Mouse (Mus musculus): ENCODE results near the gene Dpp6. TPM values are rescaled to one million over a fixed set of nuclear protein-coding genes. Genes with fewer than 3 reads are reported as not detected.

Gene Dpp6
- polyA plus RNA-seq, 1 experiment from 2014 or later, result 3.7 TPM

DNA sequence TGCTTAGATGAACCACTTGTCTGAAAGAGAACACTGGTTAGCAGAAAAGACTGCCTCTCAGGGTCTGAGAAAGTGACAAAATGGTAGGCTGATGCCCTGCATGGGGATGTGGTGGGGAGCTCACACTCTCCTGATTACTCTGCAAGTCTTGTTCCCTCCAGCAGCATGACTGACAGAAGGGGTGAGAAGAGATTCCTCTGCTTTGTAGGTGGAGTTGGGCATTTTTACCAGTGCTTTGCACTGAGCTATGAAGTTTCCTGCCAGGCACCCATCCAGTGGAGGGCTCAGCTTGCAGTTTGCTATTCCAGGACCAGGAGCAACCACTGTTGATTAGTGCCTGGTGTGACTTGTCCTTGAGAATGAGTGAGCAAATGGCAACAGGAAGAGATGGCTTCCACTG lies 500.3 kb downstream of the Dpp6 start:
- no peaks in the 10 kb centered on the region for H3K27me3 ChIP-seq
- H3K4me2 ChIP-seq (replicated peaks), result no peak overlapping the region
- H3K4me3 ChIP-seq, result no peak overlapping the region
- no peaks in the 10 kb centered on the region for H3K9me3 ChIP-seq
- H3K4me1 ChIP-seq, result no peaks in the 10 kb centered on the region
- no peaks in the 10 kb centered on the region for H3K36me3 ChIP-seq
- H3K9ac ChIP-seq, result no peak overlapping the region
- no peak overlapping the region for H3K27ac ChIP-seq
- no peak for ATAC-seq (ENCODE audit: insufficient number of reproducible peaks, insufficient read depth, low FRiP score, low TSS enrichment)

DNA sequence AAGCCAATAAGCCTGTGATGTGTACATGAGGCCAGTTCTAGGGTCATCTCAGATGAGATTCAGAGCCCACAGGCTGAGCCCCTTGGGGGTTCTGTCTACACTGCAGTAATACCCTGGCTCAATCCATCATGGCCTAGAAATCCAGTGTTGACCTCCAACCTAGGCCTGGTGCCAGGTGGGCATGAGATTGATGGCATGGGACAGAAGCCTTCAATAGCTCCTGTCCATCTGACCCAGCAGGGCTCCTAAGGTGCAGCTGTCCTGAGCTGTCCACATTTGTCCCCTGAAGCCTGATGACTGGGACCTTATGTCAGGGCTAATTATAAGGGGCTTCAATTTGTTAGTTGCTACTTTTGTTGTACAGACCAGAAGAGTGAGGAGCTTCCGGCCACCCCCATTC lies 500.8 kb downstream of the Dpp6 start:
- H3K36me3 ChIP-seq, result no peaks in the 10 kb centered on the region
- no peak for ATAC-seq (ENCODE audit: insufficient number of reproducible peaks, insufficient read depth, low FRiP score, low TSS enrichment)
- no peak overlapping the region for H3K9ac ChIP-seq
- H3K4me2 ChIP-seq (replicated peaks), result no peak overlapping the region
- no peaks in the 10 kb centered on the region for H3K9me3 ChIP-seq
- no peak overlapping the region for H3K27ac ChIP-seq
- no peaks in the 10 kb centered on the region for H3K4me1 ChIP-seq
- H3K27me3 ChIP-seq, result no peaks in the 10 kb centered on the region
- WGBS, result 39% methylated on average over 1 of the region's 1 CpGs
- no peak overlapping the region for H3K4me3 ChIP-seq

DNA sequence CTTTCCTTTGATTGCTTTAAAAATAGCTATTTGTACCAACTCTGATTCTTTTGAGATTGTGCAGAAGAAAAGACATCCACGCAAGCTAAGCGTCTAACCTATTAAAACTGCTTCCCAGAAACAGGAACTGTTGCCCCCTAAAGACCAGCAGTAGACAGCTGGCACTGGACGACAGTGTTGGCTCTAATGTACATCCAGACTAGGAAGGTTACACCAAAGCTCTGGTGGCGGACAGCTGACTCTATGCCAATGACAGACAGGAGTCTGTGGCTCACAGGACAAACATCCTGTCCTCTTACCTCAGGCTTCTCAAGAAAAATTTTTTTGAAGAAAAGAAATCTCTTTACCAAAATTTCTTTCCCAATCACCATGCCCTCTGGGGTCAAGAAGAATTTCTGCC lies 502.7 kb downstream of the Dpp6 start:
- Histone ChIP-seq H3K4me3 (no peak overlapping the region), H3K36me3 (no peaks in the 10 kb centered on the region), H3K9me3 (no peaks in the 10 kb centered on the region), H3K27ac (no peak overlapping the region), H3K4me1 (no peaks in the 10 kb centered on the region), H3K4me2 (replicated peaks) (no peak overlapping the region), H3K27me3 (no peaks in the 10 kb centered on the region), H3K9ac (no peak overlapping the region)
- ATAC-seq (ENCODE audit: insufficient number of reproducible peaks, insufficient read depth, low FRiP score, low TSS enrichment), result no peak
- WGBS, result 87% methylated on average over 4 of the region's 4 CpGs

DNA sequence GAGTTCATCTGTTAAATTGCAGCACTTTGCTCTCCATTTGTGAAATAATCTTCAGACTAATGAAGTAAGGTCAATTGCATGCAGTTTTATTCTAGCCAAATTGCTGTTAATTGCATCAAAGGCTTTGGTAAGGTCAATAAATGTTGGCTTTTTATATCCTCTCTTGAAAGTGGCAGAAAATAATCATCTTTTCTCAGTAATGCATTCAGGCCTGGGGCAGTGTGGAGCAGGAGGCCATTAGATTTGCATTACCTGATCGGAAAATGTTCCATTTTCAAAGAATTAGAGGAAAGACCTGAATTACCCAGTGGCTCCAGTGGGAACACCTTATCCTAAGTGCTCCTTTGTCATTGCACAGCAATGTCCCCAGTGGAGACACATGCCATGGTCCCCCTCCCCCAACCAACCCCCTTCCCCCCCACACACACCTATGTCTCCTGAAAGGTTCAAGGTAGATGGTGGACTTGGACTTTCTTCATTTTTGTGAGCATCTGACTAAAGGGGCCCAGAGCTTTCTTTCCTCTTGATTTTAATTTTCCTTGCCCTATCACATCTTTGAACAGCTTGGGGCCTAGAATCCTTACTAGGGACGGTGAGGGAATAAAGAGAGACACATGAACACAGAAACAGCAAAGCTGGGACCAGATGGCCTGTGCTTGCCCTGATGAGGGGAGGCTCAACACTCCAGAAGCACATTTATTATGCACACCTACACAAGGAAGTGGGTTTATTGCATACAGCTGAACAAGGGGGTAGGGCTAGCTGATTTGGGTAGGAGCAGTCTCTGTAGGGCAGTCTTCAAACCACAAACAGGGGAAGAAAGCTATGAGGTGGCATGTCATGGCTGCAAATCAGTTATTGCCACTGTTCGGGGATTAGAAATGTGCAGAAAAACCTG lies 506.1 kb downstream of the Dpp6 start:
- no peak overlapping the region for H3K4me3 ChIP-seq
- no peak overlapping the region for H3K9ac ChIP-seq
- no peaks in the 10 kb centered on the region for H3K4me1 ChIP-seq
- no peaks in the 10 kb centered on the region for H3K27me3 ChIP-seq
- H3K36me3 ChIP-seq, result no peaks in the 10 kb centered on the region
- no peak for ATAC-seq (ENCODE audit: insufficient number of reproducible peaks, insufficient read depth, low FRiP score, low TSS enrichment)
- H3K4me2 ChIP-seq (replicated peaks), result no peak overlapping the region
- no peaks in the 10 kb centered on the region for H3K9me3 ChIP-seq
- WGBS, result 79% methylated on average over 3 of the region's 3 CpGs
- H3K27ac ChIP-seq, result no peak overlapping the region

DNA sequence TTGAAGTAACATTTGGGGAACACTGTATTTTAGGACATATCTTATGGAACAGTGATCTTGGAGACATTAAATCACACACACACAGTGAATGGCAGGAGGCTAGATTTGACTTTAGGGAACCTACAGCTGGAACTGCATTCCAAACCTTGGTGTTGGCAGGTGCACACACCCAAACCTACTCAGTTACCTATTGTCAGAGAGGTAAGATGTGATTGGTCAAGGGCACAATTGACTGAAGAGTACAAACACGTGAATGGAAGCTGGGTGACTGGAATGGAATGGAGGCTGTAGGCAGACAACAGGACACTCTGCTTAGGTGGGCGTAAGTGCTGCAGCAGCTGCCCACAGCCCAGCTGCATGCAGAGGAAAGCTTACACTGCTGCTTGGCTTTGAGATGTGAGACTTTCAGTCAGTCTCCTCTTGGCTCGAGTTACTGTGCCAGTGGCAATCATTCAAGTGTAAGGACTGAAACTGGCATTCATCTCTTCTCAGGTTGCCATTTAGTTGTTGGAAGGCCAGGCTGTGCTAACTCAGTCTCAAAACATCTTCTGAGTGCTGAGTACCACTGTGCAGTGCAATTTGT lies 507.4 kb downstream of the Dpp6 start:
- no peak for ATAC-seq (ENCODE audit: insufficient number of reproducible peaks, insufficient read depth, low FRiP score, low TSS enrichment)

DNA sequence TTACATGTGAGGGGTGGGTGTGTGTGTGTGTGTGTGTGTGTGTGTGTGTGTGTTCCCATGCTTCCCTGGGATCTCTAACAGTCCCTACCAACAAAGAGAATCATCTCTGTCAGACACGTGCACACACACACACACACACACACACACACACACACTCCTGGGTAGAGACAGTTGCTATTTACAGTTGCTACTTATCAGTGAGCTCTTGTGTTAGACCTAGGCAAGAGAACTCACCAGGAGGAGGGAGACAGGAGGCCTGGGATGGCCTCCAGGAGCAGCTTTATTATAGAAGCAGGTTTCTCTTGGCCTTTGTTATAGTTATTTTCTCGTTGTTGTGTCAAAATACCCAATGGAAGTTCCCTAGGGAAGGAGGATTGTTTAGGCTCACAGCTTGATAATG lies 519.7 kb downstream of the Dpp6 start:
- ATAC-seq (ENCODE audit: insufficient number of reproducible peaks, insufficient read depth, low FRiP score, low TSS enrichment), result no peak
- H3K4me3 ChIP-seq, result no peak overlapping the region
- H3K9ac ChIP-seq, result no peak overlapping the region
- no peak overlapping the region for H3K4me2 ChIP-seq (replicated peaks)
- H3K4me1 ChIP-seq, result no peaks in the 10 kb centered on the region
- H3K27ac ChIP-seq, result no peak overlapping the region
- no peaks in the 10 kb centered on the region for H3K9me3 ChIP-seq
- H3K36me3 ChIP-seq, result no peaks in the 10 kb centered on the region
- no peaks in the 10 kb centered on the region for H3K27me3 ChIP-seq
- WGBS, result 76% methylated on average over 2 of the region's 2 CpGs

More for the DNA sequence above, 507.4 kb downstream of the Dpp6 start:
- Histone ChIP-seq H3K9ac (no peak overlapping the region), H3K27me3 (no peaks in the 10 kb centered on the region), H3K27ac (no peak overlapping the region), H3K36me3 (no peaks in the 10 kb centered on the region), H3K4me1 (no peaks in the 10 kb centered on the region), H3K4me3 (no peak overlapping the region), H3K4me2 (replicated peaks) (no peak overlapping the region), H3K9me3 (no peaks in the 10 kb centered on the region)
- 54% methylated on average over 3 of the region's 3 CpGs for WGBS

GRCm38 (mm10) chr5:27339196-27340030 lies 522.4 kb downstream of the Dpp6 start:
- H3K4me3 ChIP-seq, result no peak overlapping the region
- no peak overlapping the region for H3K9ac ChIP-seq
- no peaks in the 10 kb centered on the region for H3K9me3 ChIP-seq
- no peak for ATAC-seq (ENCODE audit: insufficient number of reproducible peaks, insufficient read depth, low FRiP score, low TSS enrichment)
- 84% methylated on average over 5 of the region's 5 CpGs for WGBS
- H3K4me1 ChIP-seq, result no peaks in the 10 kb centered on the region
- no peaks in the 10 kb centered on the region for H3K36me3 ChIP-seq
- no peak overlapping the region for H3K27ac ChIP-seq
- H3K4me2 ChIP-seq (replicated peaks), result no peak overlapping the region
- H3K27me3 ChIP-seq, result no peaks in the 10 kb centered on the region

- H3K4me3 ChIP-seq, result no peak overlapping the region
- no peak for ATAC-seq (ENCODE audit: insufficient number of reproducible peaks, insufficient read depth, low FRiP score, low TSS enrichment)
- H3K27me3 ChIP-seq, result no peaks in the 10 kb centered on the region
Measured at GRCm38 (mm10) chr5:27342276-27342675, 525.3 kb downstream of the Dpp6 start.

GRCm38 (mm10) chr5:27343626-27344025 lies 526.6 kb downstream of the Dpp6 start:
- no peak overlapping the region for H3K27ac ChIP-seq
- H3K27me3 ChIP-seq, result no peaks in the 10 kb centered on the region
- no peak overlapping the region for H3K9ac ChIP-seq
- no peaks in the 10 kb centered on the region for H3K4me1 ChIP-seq
- no peak overlapping the region for H3K4me2 ChIP-seq (replicated peaks)
- 83% methylated on average over 1 of the region's 1 CpGs for WGBS
- no peaks in the 10 kb centered on the region for H3K36me3 ChIP-seq
- H3K9me3 ChIP-seq, result no peaks in the 10 kb centered on the region
- H3K4me3 ChIP-seq, result no peak overlapping the region
- ATAC-seq (ENCODE audit: insufficient number of reproducible peaks, insufficient read depth, low FRiP score, low TSS enrichment), result no peak

More at GRCm38 (mm10) chr5:27342276-27342675, 525.3 kb downstream of the Dpp6 start:
- Histone ChIP-seq H3K4me1 (no peaks in the 10 kb centered on the region), H3K36me3 (no peaks in the 10 kb centered on the region), H3K27ac (no peak overlapping the region), H3K9ac (no peak overlapping the region), H3K9me3 (no peaks in the 10 kb centered on the region), H3K4me2 (replicated peaks) (no peak overlapping the region)
- 75% methylated on average over 6 of the region's 6 CpGs for WGBS

- Histone ChIP-seq H3K9me3 (no peaks in the 10 kb centered on the region), H3K9ac (no peak overlapping the region), H3K36me3 (no peaks in the 10 kb centered on the region), H3K27ac (no peak overlapping the region), H3K4me2 (replicated peaks) (no peak overlapping the region), H3K4me1 (no peaks in the 10 kb centered on the region), H3K27me3 (no peaks in the 10 kb centered on the region), H3K4me3 (no peak overlapping the region)
- 73% methylated on average over 5 of the region's 5 CpGs for WGBS
- no peak for ATAC-seq (ENCODE audit: insufficient number of reproducible peaks, insufficient read depth, low FRiP score, low TSS enrichment)
Measured at GRCm38 (mm10) chr5:27348181-27349095, 531.4 kb downstream of the Dpp6 start.

GRCm38 (mm10) chr5:27357630-27358029 lies 540.6 kb downstream of the Dpp6 start:
- no peaks in the 10 kb centered on the region for H3K9me3 ChIP-seq
- H3K4me1 ChIP-seq, result no peaks in the 10 kb centered on the region
- no peak overlapping the region for H3K27ac ChIP-seq
- no peak overlapping the region for H3K4me3 ChIP-seq
- 61% methylated on average over 3 of the region's 3 CpGs for WGBS
- H3K36me3 ChIP-seq, result no peaks in the 10 kb centered on the region
- H3K27me3 ChIP-seq, result no peaks in the 10 kb centered on the region
- H3K4me2 ChIP-seq (replicated peaks), result no peak overlapping the region
- H3K9ac ChIP-seq, result no peak overlapping the region
- no peak for ATAC-seq (ENCODE audit: insufficient number of reproducible peaks, insufficient read depth, low FRiP score, low TSS enrichment)

Measured in embryonic facial prominence, embryonic 12.5 days (tissue).